Mouse (Mus musculus) lung, postnatal 0 days (tissue): ENCODE data around the gene Prkch.

Experiments used
- CTCF ChIP-seq: IDR thresholded peaks from 2 replicates; pipeline ENCODE4 v1.5.1; 2016; ENCODE audit warnings: antibody characterized with exemption, mild to moderate bottlenecking
- EP300 ChIP-seq: IDR thresholded peaks from 2 replicates; pipeline ENCODE4 v1.6.1; 2016; ENCODE audit warnings: antibody characterized with exemption, mild to moderate bottlenecking, control low read depth

- no peak for TF ChIP-seq CTCF
- no peak for TF ChIP-seq EP300
These were observed 127.5 kb downstream of the Prkch start for GRCm38 (mm10) chr12:73712122-73712521.
